Mouse (Mus musculus) lung, adult 2 months (tissue): ENCODE measurements around the gene Glrx5.

Experiments
- CTCF ChIP-seq: fragments of 200-500 bp; IDR thresholded peaks from 2 replicates; pipeline ENCODE4 v1.5.1; 2011; ENCODE audit warnings: mild to moderate bottlenecking, low read length, control low read depth; ENCODE audit not compliant: insufficient read depth
- POLR2A ChIP-seq: fragments of 200-500 bp; IDR thresholded peaks from 2 replicates; pipeline ENCODE4 v1.6.1; 2011; ENCODE audit warnings: low read depth, mild to moderate bottlenecking, control low read depth, low read length, borderline replicate concordance; ENCODE audit errors: extremely low read depth

GRCm38 (mm10) chr12:104990741-104991454 is 41.6 kb upstream of the Glrx5 start:
- no peak for TF ChIP-seq POLR2A
- no peak for TF ChIP-seq CTCF
